Mouse (Mus musculus): Measurements from ENCODE around the gene Sidt1. TPM values are rescaled to one million over a fixed set of nuclear protein-coding genes. Genes with fewer than 3 reads are reported as not detected.

The Sidt1 gene
- polyA plus RNA-seq, 1 experiment from 2014 or later: 0.29 TPM

DNA sequence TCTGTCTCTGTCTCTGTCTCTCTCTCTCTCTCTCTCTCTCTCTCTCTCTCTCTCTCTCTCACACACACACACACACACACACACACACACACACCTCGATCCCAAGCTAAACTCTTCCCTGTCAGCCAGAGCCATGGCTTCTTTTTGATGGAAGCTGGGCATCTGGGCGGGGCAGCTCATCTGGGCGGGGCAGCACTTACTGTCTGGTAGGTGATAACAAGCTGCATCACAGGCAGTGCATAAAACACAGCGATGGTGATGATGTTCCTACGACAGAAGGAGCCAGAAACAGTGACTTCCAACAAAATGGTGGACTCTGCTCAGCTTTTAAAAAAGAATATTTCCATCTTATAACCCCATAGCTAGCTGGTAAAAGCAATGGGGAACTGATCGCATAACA lies 67.4 kb downstream of the Sidt1 start:
- WGBS: 86% methylated on average over 6 of the region's 6 CpGs
- Histone ChIP-seq H3K9me3 (no peaks in the 10 kb centered on the region), H3K36me3 (replicated peaks) (no peaks in the 10 kb centered on the region), H3K4me3 (no peak overlapping the region), H3K4me1 (no peaks in the 10 kb centered on the region), H3K27me3 (replicated peaks; ENCODE audit: low read depth, poor library complexity, severe bottlenecking) (no peaks in the 10 kb centered on the region), H3K27ac (replicated peaks) (no peak overlapping the region)
- no peak for DNase-seq (ENCODE audit: low spot score)

DNA sequence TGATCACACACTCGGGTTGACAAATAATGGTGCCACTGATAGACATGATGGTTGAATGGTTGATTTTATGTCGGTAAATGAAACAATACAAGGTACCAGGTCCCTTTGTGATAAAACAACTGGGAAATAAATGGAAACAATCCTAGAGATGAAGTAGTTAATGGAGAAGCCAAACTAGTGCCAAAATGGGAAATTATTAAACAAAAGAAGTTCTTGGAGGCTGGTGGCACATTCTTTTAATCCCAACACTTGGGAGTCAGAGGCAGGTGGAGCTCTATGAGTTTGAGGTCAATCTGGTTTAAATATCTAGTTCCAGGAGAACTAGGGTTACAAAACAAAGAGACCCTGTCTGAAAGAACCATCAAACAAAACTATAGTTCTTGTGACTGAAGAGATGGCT lies 68.1 kb downstream of the Sidt1 start:
- Histone ChIP-seq H3K9me3 (no peaks in the 10 kb centered on the region), H3K4me1 (no peaks in the 10 kb centered on the region), H3K27ac (replicated peaks) (no peak overlapping the region), H3K36me3 (replicated peaks) (no peaks in the 10 kb centered on the region), H3K27me3 (replicated peaks; ENCODE audit: low read depth, poor library complexity, severe bottlenecking) (no peaks in the 10 kb centered on the region), H3K4me3 (no peak overlapping the region)
- no peak for DNase-seq (ENCODE audit: low spot score)
- 74% methylated on average over 2 of the region's 2 CpGs for WGBS

DNA sequence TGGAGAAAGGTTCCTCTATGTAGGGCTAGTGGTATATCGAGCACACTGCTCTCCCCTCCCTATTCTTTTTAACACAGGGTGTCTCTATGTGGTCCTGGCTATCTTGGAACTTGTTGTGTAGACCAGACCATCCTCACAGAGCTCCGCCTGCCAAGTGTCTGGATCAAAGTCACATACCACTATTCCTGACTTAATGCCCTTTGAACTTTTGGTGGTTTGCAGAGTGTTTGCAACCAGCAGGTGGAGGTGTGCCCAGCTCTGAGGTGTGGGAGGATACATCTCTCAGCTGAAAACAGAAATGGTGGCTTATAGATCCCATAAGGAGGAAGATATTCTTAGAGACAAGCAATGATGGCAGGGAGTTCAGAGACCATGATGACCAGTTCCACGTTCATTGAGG lies 75.5 kb downstream of the Sidt1 start:
- H3K4me1 ChIP-seq: no peaks in the 10 kb centered on the region
- no peak overlapping the region for H3K4me3 ChIP-seq
- H3K27ac ChIP-seq (replicated peaks): no peak overlapping the region
- no peaks in the 10 kb centered on the region for H3K36me3 ChIP-seq (replicated peaks)
- no peaks in the 10 kb centered on the region for H3K9me3 ChIP-seq
- no peak for DNase-seq (ENCODE audit: low spot score)
- H3K27me3 ChIP-seq (replicated peaks; ENCODE audit: low read depth, poor library complexity, severe bottlenecking): no peaks in the 10 kb centered on the region
- WGBS: 88% methylated on average over 3 of the region's 3 CpGs

DNA sequence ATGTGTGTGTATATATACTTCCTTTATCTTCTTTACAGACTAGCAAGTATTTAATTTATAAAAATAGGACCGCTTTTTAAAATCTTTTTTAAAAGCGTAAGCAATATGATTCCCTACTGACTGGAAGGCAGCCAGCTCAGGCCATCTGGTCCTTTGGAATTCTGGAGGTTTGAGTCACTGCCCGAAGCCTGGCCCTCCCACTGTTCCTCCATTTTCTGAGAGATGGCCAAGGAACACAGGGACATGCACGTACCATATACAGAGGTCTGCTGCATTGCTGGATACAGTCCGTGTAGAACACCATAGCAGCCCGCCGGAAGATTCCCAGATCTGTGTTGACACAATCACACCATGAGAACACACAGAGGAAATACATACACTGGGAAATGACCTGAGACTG lies 78.3 kb downstream of the Sidt1 start:
- Histone ChIP-seq H3K27ac (replicated peaks) (no peak overlapping the region), H3K4me1 (no peaks in the 10 kb centered on the region), H3K27me3 (replicated peaks; ENCODE audit: low read depth, poor library complexity, severe bottlenecking) (no peaks in the 10 kb centered on the region)

DNA sequence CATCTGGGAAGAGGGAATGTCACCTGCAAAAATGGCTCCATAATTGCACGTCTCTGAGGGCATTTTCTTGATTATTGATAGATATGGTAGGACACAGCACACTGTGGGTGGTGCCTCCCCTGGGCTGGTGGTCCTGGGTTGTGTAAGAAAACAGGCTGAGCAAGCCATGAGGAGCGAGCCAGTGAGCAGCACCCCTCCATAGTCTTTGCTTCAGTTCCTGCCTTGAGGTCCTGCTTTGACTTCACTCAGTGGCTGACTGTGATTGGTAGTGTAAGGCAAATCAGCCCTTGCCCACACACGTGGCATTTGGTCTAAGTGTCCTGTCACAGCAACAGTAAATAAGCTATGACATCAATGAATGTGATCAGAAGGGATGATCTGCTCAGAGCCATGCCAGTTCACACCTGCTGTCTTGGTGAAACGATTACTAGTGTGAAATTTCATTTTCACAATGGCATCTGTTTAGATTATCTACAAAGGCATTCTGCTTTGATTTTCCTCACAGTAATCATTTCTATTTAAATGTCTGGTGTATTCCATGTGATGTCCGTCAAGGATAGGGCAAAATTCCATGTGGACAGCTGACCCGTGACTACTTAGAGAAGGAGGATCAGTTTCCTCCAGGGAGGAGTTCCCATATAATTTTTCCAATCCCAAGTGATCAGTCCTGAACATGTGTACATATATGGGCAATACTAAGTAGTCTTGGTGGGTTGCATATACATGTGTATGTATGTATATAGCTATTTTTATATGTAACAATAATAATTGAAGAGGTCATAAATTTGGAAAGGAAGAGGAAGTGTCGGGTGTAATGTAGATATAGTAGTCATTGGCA lies 79.0 kb downstream of the Sidt1 start:
- Histone ChIP-seq H3K4me3 (no peak overlapping the region), H3K27ac (replicated peaks) (no peak overlapping the region), H3K27me3 (replicated peaks; ENCODE audit: low read depth, poor library complexity, severe bottlenecking) (no peaks in the 10 kb centered on the region), H3K9me3 (no peaks in the 10 kb centered on the region), H3K36me3 (replicated peaks) (no peaks in the 10 kb centered on the region), H3K4me1 (no peaks in the 10 kb centered on the region)
- no peak for DNase-seq (ENCODE audit: low spot score)
- WGBS: 85% methylated on average over 7 of the region's 7 CpGs

More for the DNA sequence above, 78.3 kb downstream of the Sidt1 start:
- WGBS: 89% methylated on average over 7 of the region's 7 CpGs
- Histone ChIP-seq H3K9me3 (no peaks in the 10 kb centered on the region), H3K4me3 (no peak overlapping the region), H3K36me3 (replicated peaks) (no peaks in the 10 kb centered on the region)
- no peak for DNase-seq (ENCODE audit: low spot score)

DNA sequence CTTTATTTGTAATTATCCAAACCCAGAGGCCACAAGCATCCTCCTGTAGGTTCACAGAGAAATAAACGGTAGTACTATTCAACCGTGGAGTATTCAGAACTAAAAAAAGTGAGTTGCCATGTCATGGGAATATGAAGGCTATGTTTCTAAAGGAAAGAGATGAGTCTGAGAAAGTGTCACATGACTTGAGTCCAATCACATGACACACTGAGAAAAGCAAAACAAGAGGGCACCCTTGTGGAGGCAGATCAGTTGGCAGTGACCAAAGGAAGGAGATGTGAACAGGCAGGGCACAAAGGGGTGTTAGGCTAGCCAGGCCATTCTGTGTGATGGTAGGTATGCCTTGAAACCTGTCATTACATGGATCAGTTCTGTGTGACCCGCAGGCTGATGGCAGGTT lies 80.3 kb downstream of the Sidt1 start:
- Histone ChIP-seq H3K4me1 (no peaks in the 10 kb centered on the region), H3K36me3 (replicated peaks) (no peaks in the 10 kb centered on the region), H3K9me3 (no peaks in the 10 kb centered on the region), H3K27me3 (replicated peaks; ENCODE audit: low read depth, poor library complexity, severe bottlenecking) (no peaks in the 10 kb centered on the region), H3K27ac (replicated peaks) (no peak overlapping the region), H3K4me3 (no peak overlapping the region)
- WGBS: 89% methylated on average over 3 of the region's 3 CpGs
- no peak for DNase-seq (ENCODE audit: low spot score)

DNA sequence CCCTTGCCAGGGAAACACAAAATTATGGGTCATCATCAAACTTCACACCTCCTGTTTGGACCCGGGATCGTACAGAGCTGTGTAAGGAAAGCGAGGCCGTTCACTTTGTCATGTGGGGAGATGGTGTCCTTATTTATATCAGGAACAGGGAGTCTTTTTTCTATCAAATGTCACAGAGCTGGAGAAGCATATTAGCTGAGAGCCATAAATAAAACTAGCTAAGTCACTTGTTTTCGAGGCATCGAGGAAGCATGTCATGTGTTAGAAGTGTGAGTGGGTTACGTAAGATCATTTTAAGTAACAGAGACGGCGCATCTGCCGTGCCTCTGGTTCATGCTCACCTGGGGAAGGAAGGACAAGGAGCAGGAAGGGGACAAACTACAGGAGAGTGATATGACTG lies 83.0 kb downstream of the Sidt1 start:
- WGBS: 94% methylated on average over 10 of the region's 10 CpGs
- DNase-seq (ENCODE audit: low spot score): no peak

DNA sequence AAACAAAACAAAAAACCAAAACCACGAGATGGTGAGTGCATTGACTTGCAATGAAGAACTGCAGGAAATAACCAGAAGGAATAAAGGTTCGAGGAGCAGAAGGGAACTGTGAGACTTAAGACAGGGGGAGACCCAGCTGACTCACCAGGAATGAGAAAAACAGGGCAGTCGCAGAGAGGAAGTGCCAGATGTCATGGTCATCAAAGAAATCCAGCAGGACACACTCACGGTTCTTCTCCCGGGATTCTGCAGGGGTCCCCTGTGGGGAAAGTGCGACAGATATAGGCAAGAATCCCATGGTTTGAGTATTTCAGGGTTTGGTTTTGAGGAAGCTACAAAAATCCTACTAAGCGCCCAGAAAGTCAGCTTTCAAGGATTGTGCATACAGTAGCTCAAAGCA lies 89.7 kb downstream of the Sidt1 start:
- no peak overlapping the region for H3K4me3 ChIP-seq
- H3K27me3 ChIP-seq (replicated peaks; ENCODE audit: low read depth, poor library complexity, severe bottlenecking): 0 out of 2 replicates have a peak, but pooled peaks cover 6% of the 10 kb centered on the region
- H3K4me1 ChIP-seq: no peaks in the 10 kb centered on the region
- H3K9me3 ChIP-seq: no peaks in the 10 kb centered on the region
- DNase-seq (ENCODE audit: low spot score): no peak
- WGBS: 73% methylated on average over 7 of the region's 7 CpGs
- no peak overlapping the region for H3K27ac ChIP-seq (replicated peaks)
- no peaks in the 10 kb centered on the region for H3K36me3 ChIP-seq (replicated peaks)

More for the DNA sequence above, 83.0 kb downstream of the Sidt1 start:
- no peak overlapping the region for H3K4me3 ChIP-seq
- no peaks in the 10 kb centered on the region for H3K27me3 ChIP-seq (replicated peaks; ENCODE audit: low read depth, poor library complexity, severe bottlenecking)
- H3K36me3 ChIP-seq (replicated peaks): no peaks in the 10 kb centered on the region
- no peak overlapping the region for H3K27ac ChIP-seq (replicated peaks)
- H3K4me1 ChIP-seq: no peaks in the 10 kb centered on the region
- no peaks in the 10 kb centered on the region for H3K9me3 ChIP-seq

DNA sequence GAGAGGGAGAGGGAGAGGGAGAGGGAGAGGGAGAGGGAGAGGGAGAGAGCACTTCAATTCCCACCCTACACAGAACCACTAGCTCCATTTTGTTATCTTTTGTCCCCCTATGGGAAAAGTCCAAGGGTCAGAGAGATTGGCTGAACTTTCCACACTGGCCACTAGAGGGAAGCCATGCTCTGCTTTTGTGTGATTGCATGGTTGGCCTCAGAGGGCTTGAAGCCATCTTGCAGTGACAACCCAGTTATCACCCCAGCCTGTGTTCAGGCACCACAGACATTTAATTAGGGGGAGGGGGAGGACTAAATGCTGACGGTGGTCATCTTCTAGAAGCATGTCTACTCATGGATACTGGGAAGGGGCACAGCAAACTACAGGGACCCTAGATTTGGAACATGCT lies 90.4 kb downstream of the Sidt1 start:
- Histone ChIP-seq H3K27ac (replicated peaks) (no peak overlapping the region), H3K4me1 (no peaks in the 10 kb centered on the region), H3K4me3 (no peak overlapping the region), H3K27me3 (replicated peaks; ENCODE audit: low read depth, poor library complexity, severe bottlenecking) (0 out of 2 replicates have a peak, but pooled peaks cover 6% of the 10 kb centered on the region), H3K36me3 (replicated peaks) (no peaks in the 10 kb centered on the region), H3K9me3 (no peaks in the 10 kb centered on the region)
- 4% methylated on average over 1 of the region's 1 CpGs for WGBS
- DNase-seq (ENCODE audit: low spot score): peak; percentile 74

DNA sequence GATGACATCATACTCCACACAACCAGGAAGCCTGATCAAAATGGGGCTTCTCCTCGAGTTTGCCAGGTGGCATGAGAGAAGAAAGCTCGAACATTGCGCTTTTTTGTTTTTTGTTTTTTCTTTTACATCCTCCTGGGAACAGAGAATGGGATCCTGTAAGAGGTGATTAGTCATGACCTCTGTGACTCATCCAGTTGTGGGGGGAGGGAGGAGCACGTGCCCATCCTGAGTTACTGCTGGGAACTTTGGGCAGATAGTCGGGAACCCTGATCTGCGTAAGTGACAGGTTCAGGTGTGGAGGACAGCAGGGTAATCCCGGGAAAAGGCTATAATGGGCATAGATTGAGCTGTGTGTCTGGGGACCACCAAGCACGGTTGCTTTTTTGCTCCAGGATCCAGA lies 92.6 kb downstream of the Sidt1 start:
- H3K27me3 ChIP-seq (replicated peaks; ENCODE audit: low read depth, poor library complexity, severe bottlenecking): 0 out of 2 replicates have a peak, but pooled peaks cover 6% of the 10 kb centered on the region
- no peak for DNase-seq (ENCODE audit: low spot score)
- H3K9me3 ChIP-seq: no peaks in the 10 kb centered on the region
- H3K36me3 ChIP-seq (replicated peaks): no peaks in the 10 kb centered on the region
- no peak overlapping the region for H3K27ac ChIP-seq (replicated peaks)
- no peak overlapping the region for H3K4me3 ChIP-seq
- 70% methylated on average over 8 of the region's 8 CpGs for WGBS
- H3K4me1 ChIP-seq: no peaks in the 10 kb centered on the region

DNA sequence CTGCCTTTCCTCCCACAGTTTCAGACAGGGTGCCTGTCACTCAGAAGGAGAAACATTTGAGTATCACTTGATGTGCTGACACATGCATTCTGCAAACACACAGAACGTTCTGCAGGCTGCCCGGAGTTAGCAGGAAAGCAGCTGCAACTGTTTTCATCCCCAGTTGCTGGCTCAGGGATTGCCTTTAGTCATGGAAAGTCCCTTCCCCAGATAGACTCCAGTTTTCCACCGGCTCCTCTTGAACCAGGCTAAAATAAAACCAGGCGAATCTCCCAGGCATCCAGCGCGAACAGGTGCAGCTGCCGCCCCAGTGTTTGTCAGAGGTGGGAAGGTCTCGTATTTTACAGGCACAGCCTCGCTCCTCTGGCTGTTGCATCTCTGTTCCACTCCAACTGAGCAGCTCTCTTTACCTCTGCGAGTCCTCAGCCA lies 94.1 kb downstream of the Sidt1 start:
- DNase-seq (ENCODE audit: low spot score): no peak
- Histone ChIP-seq H3K4me1 (no peaks in the 10 kb centered on the region), H3K27ac (replicated peaks) (no peak overlapping the region), H3K36me3 (replicated peaks) (no peaks in the 10 kb centered on the region), H3K4me3 (no peak overlapping the region), H3K27me3 (replicated peaks; ENCODE audit: low read depth, poor library complexity, severe bottlenecking) (0 out of 2 replicates have a peak, but pooled peaks cover 6% of the 10 kb centered on the region), H3K9me3 (no peaks in the 10 kb centered on the region)
- WGBS: 66% methylated on average over 10 of the region's 10 CpGs

DNA sequence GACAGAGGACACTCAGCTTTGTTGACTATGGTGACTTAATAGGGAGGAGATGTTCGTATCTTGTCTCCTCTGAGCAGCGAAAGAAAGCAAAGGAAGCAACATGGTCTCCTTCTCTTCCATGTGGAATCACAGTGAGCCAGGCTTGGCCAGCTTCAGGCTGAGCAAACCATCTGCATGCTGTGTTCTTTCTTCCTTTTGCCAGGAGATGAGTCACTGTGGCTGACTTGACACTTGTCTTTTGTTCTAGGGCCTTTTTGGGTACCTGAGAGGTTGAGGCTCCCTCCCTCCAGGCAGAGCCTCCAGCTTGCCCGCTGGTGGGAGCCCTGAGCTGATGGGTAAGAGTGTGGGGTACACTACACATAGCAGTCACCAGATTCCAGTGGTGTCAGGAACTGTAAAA lies 95.2 kb downstream of the Sidt1 start:
- 72% methylated on average over 3 of the region's 3 CpGs for WGBS
- no peak for DNase-seq (ENCODE audit: low spot score)
- no peak overlapping the region for H3K27ac ChIP-seq (replicated peaks)

DNA sequence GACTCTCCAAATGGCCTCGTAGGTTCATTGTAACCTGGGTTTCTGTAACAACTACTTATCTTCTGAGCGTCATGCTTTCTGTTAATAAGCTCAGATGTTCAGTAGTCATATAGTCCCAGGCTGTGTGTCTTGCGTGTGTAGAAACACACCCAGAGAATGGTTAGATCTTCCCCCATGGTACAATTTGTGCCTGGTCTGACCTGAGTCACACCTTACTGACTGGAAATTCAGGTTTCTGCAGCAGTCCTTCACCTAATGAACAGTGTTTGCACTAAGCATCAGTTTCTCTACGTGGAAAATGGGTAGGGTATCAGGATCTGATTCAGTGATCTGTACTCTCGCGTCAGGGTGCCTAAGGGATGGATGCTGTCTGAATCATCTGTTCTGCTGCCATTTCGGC lies 100.0 kb downstream of the Sidt1 start:
- WGBS: 91% methylated on average over 7 of the region's 7 CpGs
- DNase-seq (ENCODE audit: low spot score): no peak

More for the DNA sequence above, 95.2 kb downstream of the Sidt1 start:
- Histone ChIP-seq H3K4me1 (no peaks in the 10 kb centered on the region), H3K4me3 (no peak overlapping the region), H3K9me3 (no peaks in the 10 kb centered on the region), H3K36me3 (replicated peaks) (no peaks in the 10 kb centered on the region), H3K27me3 (replicated peaks; ENCODE audit: low read depth, poor library complexity, severe bottlenecking) (0 out of 2 replicates have a peak, but pooled peaks cover 6% of the 10 kb centered on the region)

More for the DNA sequence above, 100.0 kb downstream of the Sidt1 start:
- Histone ChIP-seq H3K27me3 (replicated peaks; ENCODE audit: low read depth, poor library complexity, severe bottlenecking) (no peaks in the 10 kb centered on the region), H3K36me3 (replicated peaks) (no peaks in the 10 kb centered on the region), H3K4me3 (no peak overlapping the region), H3K27ac (replicated peaks) (no peak overlapping the region), H3K4me1 (no peaks in the 10 kb centered on the region), H3K9me3 (no peaks in the 10 kb centered on the region; the same call in 1 of the 2 replicates)
